Mouse (Mus musculus): ENCODE data around the gene Cnnm2.
"Not testable (repeated sequence)": the region's sequence is repeated elsewhere in the genome, so short reads cannot be mapped to it uniquely, and the experiment has no call there.

Cnnm2 gene

GRCm38 (mm10) chr19:46759096-46759495, 2.3 kb upstream of the Cnnm2 start:
- in situ Hi-C loops (cut with MseI, MboI), result loop anchor here in 1 of 2 experiments (10.0 kb wide), 1 partner anchor 236 kb away; no protein-coding TSS in a partner anchor

DNA sequence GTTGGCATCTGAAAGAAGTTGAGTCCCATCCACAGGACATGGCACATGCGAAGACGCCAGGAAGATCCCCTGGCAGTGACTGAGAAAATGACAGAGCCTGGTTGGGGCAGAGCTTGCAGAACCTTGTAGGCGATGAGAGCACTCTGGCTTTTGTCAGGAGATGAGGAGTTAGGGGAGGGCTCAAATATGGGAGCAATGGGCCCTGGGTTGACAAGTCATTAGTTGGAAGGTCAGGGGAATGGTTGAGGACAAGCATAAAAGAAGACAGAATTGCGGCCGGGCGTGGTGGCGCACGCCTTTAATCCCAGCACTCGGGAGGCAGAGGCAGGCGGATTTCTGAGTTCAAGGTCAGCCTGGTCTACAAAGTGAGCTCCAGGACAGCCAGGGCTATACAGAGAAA, 1.5 kb upstream of the Cnnm2 start:
- in situ Hi-C loops (cut with MseI, MboI), result loop anchor here (5.0 to 10.0 kb wide), 2 partner anchors 107 to 235 kb away; no protein-coding TSS in a partner anchor

DNA sequence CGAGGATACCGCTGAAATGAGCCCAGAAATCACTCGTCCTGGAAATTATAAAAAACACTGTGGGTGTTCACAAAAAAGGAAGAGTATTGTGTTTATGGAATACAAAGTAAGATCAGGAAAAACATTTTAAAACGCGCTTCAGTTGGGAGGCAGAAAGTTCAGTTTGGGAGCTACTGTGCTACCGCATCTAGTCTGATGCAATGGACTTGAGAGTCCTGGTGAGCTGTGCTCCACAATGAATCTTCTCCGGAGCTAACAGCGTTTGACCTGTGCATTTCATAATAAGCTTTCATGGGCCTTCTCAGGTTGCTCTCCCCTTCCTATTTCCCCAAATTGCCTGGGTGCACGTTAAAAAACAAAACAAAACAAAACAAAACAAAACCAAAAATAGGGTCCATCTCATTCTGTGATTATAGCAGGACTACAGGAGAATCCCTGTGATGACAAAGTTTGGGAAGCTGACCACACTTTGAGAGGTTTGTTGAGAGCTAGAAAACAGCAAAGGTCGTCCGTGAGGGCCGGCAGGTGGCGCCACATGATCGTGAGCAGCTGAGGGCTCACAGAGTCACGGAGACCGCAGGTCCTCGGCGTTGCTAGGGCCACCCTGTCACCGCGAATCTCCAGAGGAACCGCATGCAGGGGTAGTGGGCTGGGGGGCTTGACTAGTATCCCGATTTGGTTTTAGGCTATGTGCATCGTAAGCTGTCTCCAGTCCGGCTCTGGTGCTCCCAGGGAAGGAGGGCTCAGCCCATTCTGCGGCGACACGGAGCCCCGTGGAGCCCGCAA, 828 bp upstream of the Cnnm2 start:
- in situ Hi-C loops (cut with MseI, MboI), result loop anchor here (5.0 kb wide), 1 partner anchor 107 kb away; no protein-coding TSS in a partner anchor

GRCm38 (mm10) chr19:46761971-46762290, 535 bp downstream of the Cnnm2 start:
- in situ Hi-C loops (cut with MseI, MboI), result loop anchor here (5.0 kb wide), 1 partner anchor 105 kb away; no protein-coding TSS in a partner anchor

DNA sequence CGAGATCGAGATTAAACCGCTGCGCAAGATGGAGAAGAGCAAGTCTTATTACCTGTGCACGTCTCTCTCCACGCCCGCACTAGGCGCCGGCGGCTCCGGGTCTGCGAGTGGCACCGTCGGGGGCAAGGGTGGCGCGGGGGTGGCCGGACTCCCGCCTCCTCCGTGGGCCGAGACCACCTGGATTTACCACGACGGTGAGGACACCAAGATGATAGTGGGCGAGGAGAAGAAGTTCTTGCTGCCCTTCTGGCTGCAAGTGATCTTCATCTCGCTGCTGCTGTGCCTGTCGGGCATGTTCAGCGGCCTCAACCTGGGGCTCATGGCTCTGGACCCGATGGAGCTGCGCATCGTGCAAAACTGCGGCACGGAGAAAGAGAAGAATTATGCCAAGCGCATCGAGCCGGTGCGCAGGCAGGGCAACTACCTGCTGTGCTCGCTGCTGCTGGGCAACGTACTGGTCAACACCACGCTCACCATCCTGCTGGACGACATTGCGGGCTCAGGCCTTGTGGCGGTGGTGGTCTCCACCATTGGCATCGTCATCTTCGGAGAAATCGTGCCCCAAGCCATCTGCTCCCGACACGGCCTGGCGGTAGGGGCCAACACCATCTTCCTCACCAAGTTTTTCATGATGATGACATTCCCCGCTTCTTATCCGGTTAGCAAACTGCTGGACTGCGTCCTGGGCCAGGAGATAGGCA, 1.0 kb downstream of the Cnnm2 start:
- in situ Hi-C loops (cut with MseI, MboI), result loop anchor here (5.0 kb wide), 1 partner anchor 105 kb away; no protein-coding TSS in a partner anchor

DNA sequence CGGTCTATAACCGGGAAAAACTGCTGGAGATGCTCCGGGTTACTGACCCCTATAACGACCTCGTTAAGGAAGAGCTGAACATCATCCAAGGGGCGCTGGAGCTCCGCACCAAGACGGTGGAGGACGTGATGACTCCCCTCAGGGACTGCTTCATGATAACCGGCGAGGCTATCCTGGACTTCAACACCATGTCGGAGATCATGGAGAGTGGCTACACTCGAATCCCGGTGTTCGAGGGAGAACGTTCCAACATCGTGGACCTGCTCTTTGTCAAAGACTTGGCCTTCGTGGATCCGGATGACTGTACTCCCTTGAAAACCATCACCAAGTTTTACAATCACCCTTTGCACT, 1.6 kb downstream of the Cnnm2 start:
- in situ Hi-C loops (cut with MseI, MboI), result loop anchor here (5.0 kb wide), 1 partner anchor 104 kb away; no protein-coding TSS in a partner anchor

DNA sequence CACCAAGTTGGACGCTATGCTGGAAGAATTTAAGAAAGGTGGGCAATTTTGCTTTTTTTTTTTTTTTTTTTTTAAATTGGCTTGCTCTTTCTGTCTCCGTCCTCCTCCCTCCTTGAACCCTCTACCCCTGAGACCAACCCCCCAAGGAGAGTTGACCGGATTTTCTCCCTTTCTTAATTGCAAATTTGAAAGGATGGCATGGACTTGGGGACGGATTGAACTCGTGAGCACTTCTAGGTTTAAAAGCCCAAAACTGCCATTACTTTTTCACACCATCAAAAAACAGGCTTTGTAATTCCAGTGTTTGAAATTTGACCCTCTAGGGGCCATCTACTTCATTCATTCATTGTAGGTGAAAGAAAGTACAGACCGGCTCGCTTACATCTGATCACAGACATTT, 2.0 kb downstream of the Cnnm2 start:
- in situ Hi-C loops (cut with MseI, MboI), result loop anchor here (5.0 kb wide), 1 partner anchor 104 kb away; no protein-coding TSS in a partner anchor

DNA sequence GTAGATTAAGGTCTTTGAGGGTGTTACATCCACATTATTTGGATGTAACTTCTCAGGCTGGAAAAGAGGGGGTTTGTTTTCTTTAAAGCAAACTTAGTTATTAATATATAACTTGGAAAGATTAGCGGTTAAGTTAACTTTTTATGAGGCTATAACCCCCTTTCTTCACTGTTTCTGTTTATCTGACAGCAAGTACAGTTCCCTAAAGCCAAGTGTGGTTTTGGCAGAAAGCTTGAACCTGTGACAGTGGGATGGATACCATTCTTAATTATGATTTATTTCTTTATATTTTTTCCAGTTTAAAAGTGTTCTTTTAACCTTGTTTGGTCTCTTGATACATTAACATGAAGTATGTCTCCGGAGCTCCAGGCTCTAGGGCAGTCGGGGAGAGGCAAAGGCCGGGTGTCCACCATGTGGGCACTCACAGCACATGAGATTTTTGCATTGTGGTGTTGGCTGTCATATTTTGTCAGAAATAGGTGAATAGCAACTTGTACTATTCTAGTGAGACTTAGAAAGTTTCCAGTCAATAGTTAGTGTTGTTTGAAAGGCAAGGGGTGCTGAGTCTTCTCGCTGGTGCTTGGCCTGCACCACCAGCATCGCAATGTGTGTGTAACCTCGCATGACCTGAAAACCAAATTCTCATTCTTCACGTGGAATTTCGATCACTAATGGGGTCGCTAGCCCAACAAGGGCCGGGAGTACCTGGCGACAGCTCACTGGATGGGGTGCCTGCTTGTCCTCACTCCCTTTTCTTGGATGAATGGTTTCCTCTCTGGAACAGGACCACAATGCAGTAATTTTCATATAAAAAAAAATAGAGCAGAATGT, 2.8 kb downstream of the Cnnm2 start:
- in situ Hi-C loops (cut with MseI, MboI), result loop anchor here (5.0 kb wide), 1 partner anchor 103 kb away; no protein-coding TSS in a partner anchor

DNA sequence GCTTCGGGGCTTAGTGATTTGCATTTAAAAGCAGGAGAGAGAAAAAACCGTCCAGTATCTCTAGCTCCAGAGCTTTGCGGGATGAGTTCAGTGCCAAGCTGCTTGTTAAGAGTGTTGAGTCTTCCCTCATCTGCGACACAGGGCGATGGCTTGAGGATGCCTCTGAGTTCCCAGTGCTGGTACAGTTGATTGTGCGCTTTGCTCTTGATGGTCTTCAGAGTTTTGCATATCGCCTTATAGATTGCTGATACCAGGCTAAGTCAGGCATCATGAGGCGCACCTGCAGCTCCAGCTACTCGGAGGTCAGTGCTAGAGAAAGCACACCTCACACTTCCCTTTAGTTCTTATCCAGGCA, 3.3 kb downstream of the Cnnm2 start:
- in situ Hi-C loops (cut with MseI, MboI), result loop anchor here (5.0 kb wide), 1 partner anchor 103 kb away; no protein-coding TSS in a partner anchor

DNA sequence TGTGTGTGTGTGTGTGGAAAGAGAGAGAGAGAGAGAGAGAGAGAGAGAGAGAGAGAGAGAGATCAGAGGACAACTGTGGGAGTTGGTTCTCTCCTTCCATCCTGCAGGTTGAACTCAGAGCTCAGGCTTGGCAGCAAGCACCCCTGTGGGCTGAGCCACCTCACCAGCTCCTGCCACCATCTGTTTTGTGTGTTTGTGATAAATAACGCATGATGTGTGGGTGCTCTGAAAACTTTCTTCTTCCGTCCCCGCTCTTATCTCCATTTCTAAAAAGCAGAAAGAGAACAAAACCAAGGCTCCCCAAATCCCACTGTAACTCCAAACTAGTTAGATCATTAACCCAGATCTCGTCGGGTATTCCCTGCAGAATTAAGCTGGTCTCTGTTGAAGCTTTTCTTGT, 4.7 kb downstream of the Cnnm2 start:
- in situ Hi-C loops (cut with MseI, MboI), result no loop called here

DNA sequence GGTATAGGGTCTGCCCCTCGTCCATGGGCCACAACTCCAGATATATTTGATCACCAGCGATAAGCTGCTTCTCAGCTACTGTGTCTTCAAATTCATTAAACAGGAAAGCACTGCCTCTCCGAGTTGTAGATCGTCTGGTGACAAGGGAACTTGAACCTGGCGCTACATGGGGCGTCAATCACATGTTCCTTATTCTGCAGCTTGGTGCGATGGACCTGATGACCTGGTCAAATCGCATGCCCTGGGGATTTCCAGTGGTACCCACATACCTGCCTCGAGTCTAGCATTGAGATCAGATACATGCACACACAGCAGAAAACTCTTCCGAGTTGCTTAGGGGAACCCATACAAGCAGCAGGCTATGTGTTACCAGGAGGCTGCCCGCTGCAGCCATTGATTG, 8.4 kb downstream of the Cnnm2 start:
- in situ Hi-C loops (cut with MseI, MboI), result no loop called here

DNA sequence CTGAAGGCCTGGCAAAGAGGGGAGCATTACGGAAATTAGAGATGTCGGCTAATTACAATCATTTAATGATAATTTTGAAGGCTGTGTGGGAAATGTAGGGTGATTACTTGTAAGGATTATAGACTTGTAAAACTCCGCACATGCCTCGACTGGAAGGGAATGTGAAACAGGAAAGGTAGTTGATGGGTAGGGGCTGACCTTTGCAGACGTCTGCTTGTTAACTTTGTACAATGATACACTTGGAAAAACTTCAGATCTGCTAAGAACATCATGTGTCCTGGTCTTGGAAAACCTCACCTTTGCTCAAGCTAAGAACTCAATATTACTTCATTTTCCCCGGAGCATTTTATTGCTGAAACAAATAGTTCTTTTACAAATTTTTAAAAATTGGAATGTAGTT, 10.4 kb downstream of the Cnnm2 start:
- in situ Hi-C loops (cut with MseI, MboI), result no loop called here

- in situ Hi-C loops (cut with MseI, MboI), result no loop called here
Observed at GRCm38 (mm10) chr19:46776391-46776790, 15.0 kb downstream of the Cnnm2 start.

DNA sequence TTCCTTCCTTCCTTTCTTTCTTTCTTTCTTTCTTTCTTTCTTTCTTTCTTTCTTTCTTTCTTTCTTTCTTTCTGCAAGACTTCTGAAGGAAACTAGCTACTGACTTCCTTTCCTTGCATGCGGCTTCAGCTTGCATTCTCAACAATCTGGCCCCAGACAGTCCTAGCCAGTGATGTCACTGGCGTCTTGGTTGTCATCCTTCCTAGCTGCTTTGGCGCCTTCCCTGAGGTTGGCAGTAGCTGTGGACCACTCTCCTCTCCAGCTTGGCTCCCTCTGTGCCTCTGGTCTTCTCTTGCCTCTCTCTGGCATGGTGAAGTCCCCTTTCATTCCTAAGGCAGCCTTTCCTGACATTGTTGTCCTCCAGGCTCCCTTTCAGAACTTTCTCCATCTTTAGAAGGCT, 15.5 kb downstream of the Cnnm2 start:
- in situ Hi-C loops (cut with MseI, MboI), result no loop called here

GRCm38 (mm10) chr19:46777928-46778680, 16.7 kb downstream of the Cnnm2 start:
- in situ Hi-C loops (cut with MseI, MboI), result no loop called here

DNA sequence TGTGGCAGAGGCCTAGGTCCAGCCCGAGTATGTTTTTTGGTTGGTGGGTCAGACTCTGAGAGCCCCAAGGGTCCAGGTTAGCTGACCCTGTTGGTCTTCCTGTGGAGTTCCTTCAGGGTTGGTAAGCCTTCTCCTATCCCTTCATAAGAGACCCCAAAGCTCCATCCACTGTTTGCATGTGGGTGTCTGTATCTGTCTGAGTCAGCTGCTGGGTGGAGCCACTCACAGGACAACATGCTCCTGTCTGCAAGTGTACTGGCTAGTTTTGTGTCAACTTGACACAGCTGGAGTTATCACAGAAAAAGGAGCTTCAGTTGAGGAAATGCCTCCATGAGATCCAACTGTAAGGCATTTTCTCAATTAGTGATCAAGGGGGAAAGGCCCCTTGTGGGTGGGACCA, 17.7 kb downstream of the Cnnm2 start:
- in situ Hi-C loops (cut with MseI, MboI), result not testable (repeated sequence)

GRCm38 (mm10) chr19:46784038-46784437, 22.6 kb downstream of the Cnnm2 start:
- in situ Hi-C loops (cut with MseI, MboI), result no loop called here

GRCm38 (mm10) chr19:46784502-46784901, 23.1 kb downstream of the Cnnm2 start:
- in situ Hi-C loops (cut with MseI, MboI), result no loop called here

GRCm38 (mm10) chr19:46785633-46786032, 24.2 kb downstream of the Cnnm2 start:
- in situ Hi-C loops (cut with MseI, MboI), result no loop called here

- in situ Hi-C loops (cut with MseI, MboI), result no loop called here
Observed at GRCm38 (mm10) chr19:46789782-46790181, 28.4 kb downstream of the Cnnm2 start.

DNA sequence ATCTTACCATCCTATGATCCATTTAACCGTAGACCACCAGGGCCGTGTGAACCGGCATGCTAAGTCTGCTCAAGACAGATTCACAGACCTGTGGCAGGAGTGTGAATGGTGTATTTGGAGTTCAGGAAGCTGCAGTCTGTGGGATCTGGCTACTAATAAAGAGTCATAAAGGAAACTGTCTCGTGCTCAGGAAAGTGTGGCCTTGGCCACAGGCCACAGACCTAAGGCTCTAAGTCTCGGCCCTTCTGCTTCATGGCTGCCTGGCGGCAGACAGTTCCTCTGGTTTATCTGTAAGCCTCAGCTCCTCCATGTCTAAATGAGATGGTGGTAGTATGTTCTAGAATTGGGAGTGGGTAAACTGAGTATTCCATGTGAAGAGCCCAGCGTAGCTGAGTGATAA, 30.0 kb downstream of the Cnnm2 start:
- in situ Hi-C loops (cut with MseI, MboI), result no loop called here

Measured in mouse trophoblast stem cell (cell line).